Mouse (Mus musculus): ENCODE measurements around the gene Prkg1. TPM values are rescaled to one million over a fixed set of nuclear protein-coding genes. Genes with fewer than 3 reads are reported as not detected.

The Prkg1 gene
- polyA plus RNA-seq, 1 experiment from 2014 or later: 21.1 TPM

DNA sequence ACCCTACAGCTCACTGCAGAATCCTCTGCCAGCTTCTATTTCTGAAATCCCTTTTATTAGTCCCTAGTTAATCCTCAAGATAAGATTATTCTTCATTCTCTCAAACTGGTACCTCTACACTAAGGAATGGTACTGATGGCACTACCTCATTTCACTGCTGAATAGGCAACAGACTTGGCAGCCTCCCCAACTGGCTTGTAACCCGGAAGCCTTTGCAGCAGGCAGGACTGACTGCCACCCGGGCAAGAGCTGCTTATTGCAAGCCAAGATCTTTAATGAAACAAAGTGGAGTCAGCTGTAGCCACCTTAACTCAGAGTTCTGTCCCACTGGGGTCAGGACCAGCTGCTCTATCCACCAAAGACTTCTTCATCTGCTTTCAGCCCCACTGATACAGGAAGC is 117.3 kb downstream of the Prkg1 start:
- H3K27ac ChIP-seq (ENCODE audit: low read length): no peak overlapping the region
- no peak overlapping the region for H3K4me2 ChIP-seq (replicated peaks; ENCODE audit: low read depth, low read length)
- H3K36me3 ChIP-seq (ENCODE audit: control insufficient read depth, insufficient read depth, low read length): no peaks in the 10 kb centered on the region
- no peak for ATAC-seq (ENCODE audit: insufficient number of reproducible peaks, insufficient read depth, low FRiP score, low read depth)
- no peaks in the 10 kb centered on the region for H3K9me3 ChIP-seq (ENCODE audit: control insufficient read depth, low read depth, low read length)
- no peak overlapping the region for H3K9ac ChIP-seq (replicated peaks; ENCODE audit: low read depth, low read length)
- H3K4me3 ChIP-seq (ENCODE audit: low read depth, low read length): no peak overlapping the region
- WGBS: 68% methylated on average over 2 of the region's 2 CpGs
- no peaks in the 10 kb centered on the region for H3K27me3 ChIP-seq (ENCODE audit: control insufficient read depth, insufficient read depth, low read length)
- H3K4me1 ChIP-seq (ENCODE audit: control insufficient read depth, insufficient read depth, low read length): 0 out of 2 replicates have a peak, but pooled peaks cover under 1% of the 10 kb centered on the region

- no peak for ATAC-seq (ENCODE audit: insufficient number of reproducible peaks, insufficient read depth, low FRiP score, low read depth)
Measured at GRCm38 (mm10) chr19:31630899-31631869, 133.6 kb downstream of the Prkg1 start.

DNA sequence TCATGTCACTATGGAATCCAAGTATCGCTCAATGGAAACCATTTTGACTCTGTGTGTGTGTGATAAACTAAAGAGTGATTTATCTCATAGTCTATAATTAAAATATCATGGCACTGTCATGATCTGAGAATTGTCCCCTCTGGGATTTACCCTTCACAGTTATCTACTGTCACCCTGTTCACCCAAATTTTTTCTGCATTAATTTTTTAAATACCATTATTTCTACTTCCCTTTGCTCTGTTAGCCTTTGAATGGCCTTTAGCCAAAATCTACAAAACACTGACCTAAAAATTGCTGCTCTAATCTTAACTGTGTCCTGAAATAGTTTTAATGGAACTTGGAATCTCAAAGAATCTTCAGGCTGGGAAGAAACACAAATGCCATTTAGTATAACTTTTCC is 143.1 kb downstream of the Prkg1 start:
- 89% methylated on average over 1 of the region's 1 CpGs for WGBS
- Histone ChIP-seq H3K36me3 (ENCODE audit: control insufficient read depth, insufficient read depth, low read length) (no peaks in the 10 kb centered on the region), H3K4me3 (ENCODE audit: low read depth, low read length) (no peak overlapping the region), H3K9me3 (ENCODE audit: control insufficient read depth, low read depth, low read length) (no peaks in the 10 kb centered on the region), H3K4me1 (ENCODE audit: control insufficient read depth, insufficient read depth, low read length) (no peaks in the 10 kb centered on the region), H3K4me2 (replicated peaks; ENCODE audit: low read depth, low read length) (no peak overlapping the region), H3K9ac (replicated peaks; ENCODE audit: low read depth, low read length) (no peak overlapping the region), H3K27me3 (ENCODE audit: control insufficient read depth, insufficient read depth, low read length) (no peaks in the 10 kb centered on the region), H3K27ac (ENCODE audit: low read length) (no peak overlapping the region)
- ATAC-seq (ENCODE audit: insufficient number of reproducible peaks, insufficient read depth, low FRiP score, low read depth): no peak

More at GRCm38 (mm10) chr19:31630899-31631869, 133.6 kb downstream of the Prkg1 start:
- Histone ChIP-seq H3K9me3 (ENCODE audit: control insufficient read depth, low read depth, low read length) (no peaks in the 10 kb centered on the region), H3K9ac (replicated peaks; ENCODE audit: low read depth, low read length) (no peak overlapping the region), H3K4me2 (replicated peaks; ENCODE audit: low read depth, low read length) (no peak overlapping the region), H3K27ac (ENCODE audit: low read length) (no peak overlapping the region), H3K4me3 (ENCODE audit: low read depth, low read length) (no peak overlapping the region), H3K4me1 (ENCODE audit: control insufficient read depth, insufficient read depth, low read length) (no peaks in the 10 kb centered on the region), H3K27me3 (ENCODE audit: control insufficient read depth, insufficient read depth, low read length) (no peaks in the 10 kb centered on the region), H3K36me3 (ENCODE audit: control insufficient read depth, insufficient read depth, low read length) (no peaks in the 10 kb centered on the region)
- 85% methylated on average over 8 of the region's 8 CpGs for WGBS

DNA sequence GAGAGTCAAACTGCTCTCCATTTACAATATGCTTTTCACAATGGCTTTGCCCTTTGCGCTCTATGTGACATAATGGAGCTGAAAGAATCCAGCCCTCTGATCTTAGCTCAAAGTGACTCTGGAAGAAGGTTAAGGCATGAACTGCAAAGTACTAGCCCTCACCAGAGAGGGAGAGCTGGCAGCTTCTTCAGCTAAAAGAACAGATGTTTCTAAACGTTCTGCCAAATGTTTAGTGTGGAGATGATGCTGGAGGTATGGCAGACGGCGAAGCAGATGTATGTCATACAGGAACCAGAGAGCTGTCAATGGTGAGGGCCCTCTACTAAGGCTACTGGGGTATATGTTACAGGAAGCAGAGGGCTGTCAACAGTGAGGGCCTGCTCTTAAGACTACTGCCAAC is 148.0 kb downstream of the Prkg1 start:
- H3K9me3 ChIP-seq (ENCODE audit: control insufficient read depth, low read depth, low read length): no peaks in the 10 kb centered on the region
- no peak overlapping the region for H3K4me3 ChIP-seq (ENCODE audit: low read depth, low read length)
- H3K4me1 ChIP-seq (ENCODE audit: control insufficient read depth, insufficient read depth, low read length): no peaks in the 10 kb centered on the region
- no peak overlapping the region for H3K9ac ChIP-seq (replicated peaks; ENCODE audit: low read depth, low read length)
- no peaks in the 10 kb centered on the region for H3K27me3 ChIP-seq (ENCODE audit: control insufficient read depth, insufficient read depth, low read length)
- no peak overlapping the region for H3K4me2 ChIP-seq (replicated peaks; ENCODE audit: low read depth, low read length)
- ATAC-seq (ENCODE audit: insufficient number of reproducible peaks, insufficient read depth, low FRiP score, low read depth): no peak
- H3K36me3 ChIP-seq (ENCODE audit: control insufficient read depth, insufficient read depth, low read length): no peaks in the 10 kb centered on the region
- no peak overlapping the region for H3K27ac ChIP-seq (ENCODE audit: low read length)
- WGBS: 52% methylated on average over 4 of the region's 4 CpGs

GRCm38 (mm10) chr19:31616159-31616558 is 148.7 kb downstream of the Prkg1 start:
- H3K4me1 ChIP-seq (ENCODE audit: control insufficient read depth, insufficient read depth, low read length): no peaks in the 10 kb centered on the region
- no peak overlapping the region for H3K9ac ChIP-seq (replicated peaks; ENCODE audit: low read depth, low read length)
- no peak overlapping the region for H3K27ac ChIP-seq (ENCODE audit: low read length)
- no peaks in the 10 kb centered on the region for H3K27me3 ChIP-seq (ENCODE audit: control insufficient read depth, insufficient read depth, low read length)
- no peak overlapping the region for H3K4me3 ChIP-seq (ENCODE audit: low read depth, low read length)
- no peaks in the 10 kb centered on the region for H3K9me3 ChIP-seq (ENCODE audit: control insufficient read depth, low read depth, low read length)
- WGBS: 52% methylated on average over 4 of the region's 4 CpGs
- ATAC-seq (ENCODE audit: insufficient number of reproducible peaks, insufficient read depth, low FRiP score, low read depth): no peak
- H3K36me3 ChIP-seq (ENCODE audit: control insufficient read depth, insufficient read depth, low read length): no peaks in the 10 kb centered on the region
- no peak overlapping the region for H3K4me2 ChIP-seq (replicated peaks; ENCODE audit: low read depth, low read length)

DNA sequence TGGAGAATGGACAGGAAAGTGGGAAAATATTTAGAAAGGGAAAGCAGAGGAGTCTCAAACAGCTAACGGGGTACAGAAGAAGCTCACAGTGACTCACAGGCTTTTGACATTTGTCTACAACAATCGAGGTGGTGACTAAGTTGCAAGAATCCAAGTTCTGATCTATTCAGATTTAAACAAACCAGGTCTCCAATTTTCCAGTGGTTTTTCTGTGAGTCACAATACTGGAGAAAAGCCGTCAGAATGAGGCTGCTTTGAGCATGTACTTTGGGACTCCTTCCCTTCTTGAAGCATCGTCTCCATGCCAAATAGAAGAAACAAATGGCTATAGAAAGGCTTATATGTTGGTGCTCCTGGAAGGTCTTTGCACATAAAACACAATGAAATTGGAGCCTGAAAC is 151.7 kb downstream of the Prkg1 start:
- Histone ChIP-seq H3K4me3 (ENCODE audit: low read depth, low read length) (no peak overlapping the region), H3K9ac (replicated peaks; ENCODE audit: low read depth, low read length) (no peak overlapping the region), H3K4me2 (replicated peaks; ENCODE audit: low read depth, low read length) (no peak overlapping the region), H3K27me3 (ENCODE audit: control insufficient read depth, insufficient read depth, low read length) (no peaks in the 10 kb centered on the region), H3K4me1 (ENCODE audit: control insufficient read depth, insufficient read depth, low read length) (no peaks in the 10 kb centered on the region), H3K36me3 (ENCODE audit: control insufficient read depth, insufficient read depth, low read length) (no peaks in the 10 kb centered on the region), H3K27ac (ENCODE audit: low read length) (no peak overlapping the region), H3K9me3 (ENCODE audit: control insufficient read depth, low read depth, low read length) (no peaks in the 10 kb centered on the region)
- no peak for ATAC-seq (ENCODE audit: insufficient number of reproducible peaks, insufficient read depth, low FRiP score, low read depth)
- WGBS: 85% methylated on average over 4 of the region's 4 CpGs

- no peak for ATAC-seq (ENCODE audit: insufficient number of reproducible peaks, insufficient read depth, low FRiP score, low read depth)
- Histone ChIP-seq H3K36me3 (ENCODE audit: control insufficient read depth, insufficient read depth, low read length) (no peaks in the 10 kb centered on the region), H3K4me2 (replicated peaks; ENCODE audit: low read depth, low read length) (no peak overlapping the region), H3K27me3 (ENCODE audit: control insufficient read depth, insufficient read depth, low read length) (no peaks in the 10 kb centered on the region), H3K4me1 (ENCODE audit: control insufficient read depth, insufficient read depth, low read length) (no peaks in the 10 kb centered on the region), H3K4me3 (ENCODE audit: low read depth, low read length) (no peak overlapping the region), H3K9ac (replicated peaks; ENCODE audit: low read depth, low read length) (no peak overlapping the region), H3K27ac (ENCODE audit: low read length) (no peak overlapping the region), H3K9me3 (ENCODE audit: control insufficient read depth, low read depth, low read length) (no peaks in the 10 kb centered on the region)
- WGBS: 94% methylated on average over 8 of the region's 8 CpGs
Measured at GRCm38 (mm10) chr19:31602578-31602977, 162.3 kb downstream of the Prkg1 start.

- Histone ChIP-seq H3K9ac (replicated peaks; ENCODE audit: low read depth, low read length) (no peak overlapping the region), H3K4me1 (ENCODE audit: control insufficient read depth, insufficient read depth, low read length) (no peaks in the 10 kb centered on the region), H3K4me3 (ENCODE audit: low read depth, low read length) (no peak overlapping the region), H3K36me3 (ENCODE audit: control insufficient read depth, insufficient read depth, low read length) (no peaks in the 10 kb centered on the region), H3K27me3 (ENCODE audit: control insufficient read depth, insufficient read depth, low read length) (no peaks in the 10 kb centered on the region), H3K4me2 (replicated peaks; ENCODE audit: low read depth, low read length) (no peak overlapping the region), H3K9me3 (ENCODE audit: control insufficient read depth, low read depth, low read length) (no peaks in the 10 kb centered on the region), H3K27ac (ENCODE audit: low read length) (no peak overlapping the region)
- ATAC-seq (ENCODE audit: insufficient number of reproducible peaks, insufficient read depth, low FRiP score, low read depth): no peak
- 72% methylated on average over 1 of the region's 1 CpGs for WGBS
Measured at GRCm38 (mm10) chr19:31594011-31594410, 170.8 kb downstream of the Prkg1 start.

Data from stomach, embryonic 14.5 days (tissue).